Mouse (Mus musculus) myocyte (in vitro differentiated cells): Measurements from ENCODE around the gene Flvcr1. TPM values are rescaled to one million over a fixed set of nuclear protein-coding genes. Genes with fewer than 3 reads are reported as not detected.

Experiments used
- H3K27me3 ChIP-seq: one replicate; pipeline ENCODE4 v1.6.1; 2011; ENCODE audit not compliant: control insufficient read depth, insufficient read depth, insufficient read length
- H3K36me3 ChIP-seq: one replicate; pipeline ENCODE4 v1.6.1; 2011; ENCODE audit not compliant: control insufficient read depth, insufficient read depth
- H3K4me2 ChIP-seq: one replicate; pipeline ENCODE4 v1.6.1; 2011; ENCODE audit warnings: low read depth, control low read depth
- H3K4me3 ChIP-seq: one replicate; pipeline ENCODE4 v1.5.1; 2011; ENCODE audit warnings: mild to moderate bottlenecking, control low read depth, moderate library complexity
- H3K79me2 ChIP-seq: one replicate; pipeline ENCODE4 v1.6.1; 2011; ENCODE audit not compliant: control insufficient read depth, insufficient read depth
- H3ac ChIP-seq: one replicate; pipeline ENCODE4 v1.6.1; 2011; ENCODE audit not compliant: control insufficient read depth, insufficient read length
- CEBPB ChIP-seq: IDR thresholded peaks from 2 replicates; pipeline ENCODE4 v1.6.1; 2011; ENCODE audit warnings: mild to moderate bottlenecking, moderate library complexity; ENCODE audit not compliant: poor library complexity, insufficient read depth, severe bottlenecking
- E2F4 ChIP-seq: IDR thresholded peaks from one replicate; pipeline ENCODE4 v1.6.1; 2011; ENCODE audit warnings: mild to moderate bottlenecking, control low read depth, moderate library complexity; ENCODE audit not compliant: insufficient read depth
- MAX ChIP-seq: IDR thresholded peaks from one replicate; pipeline ENCODE4 v1.6.1; 2011; ENCODE audit warnings: low read depth, mild to moderate bottlenecking, control low read depth
- MYOD1 ChIP-seq, 3 experiments: IDR thresholded peaks; one replicate each; pipeline ENCODE4 v1.6.1; 2011; ENCODE audit warnings: control low read depth in 2 of 3, low read depth in 2 of 3, mild to moderate bottlenecking in 2 of 3, moderate library complexity in 1 of 3; ENCODE audit not compliant: insufficient read length in 2 of 3, control insufficient read depth in 1 of 3
- MYOG ChIP-seq, 3 experiments: IDR thresholded peaks; one replicate each; pipeline ENCODE4 v1.6.1; 2011; ENCODE audit warnings: control low read depth in 2 of 3, low read depth in 2 of 3, mild to moderate bottlenecking in 2 of 3; ENCODE audit not compliant: insufficient read length in 2 of 3, control insufficient read depth in 1 of 3, insufficient read depth in 1 of 3
- POLR2A ChIP-seq: IDR thresholded peaks from one replicate; pipeline ENCODE4 v1.6.1; 2011; ENCODE audit warnings: low read depth, mild to moderate bottlenecking, control low read depth, moderate library complexity; ENCODE audit not compliant: insufficient read length
- POLR2AphosphoS2 ChIP-seq: IDR thresholded peaks from one replicate; pipeline ENCODE4 v1.6.1; 2011; ENCODE audit warnings: low read depth, control low read depth; ENCODE audit not compliant: insufficient read length
- REST ChIP-seq: IDR thresholded peaks from one replicate; pipeline ENCODE4 v1.6.1; 2011; ENCODE audit warnings: mild to moderate bottlenecking, control low read depth, moderate library complexity; ENCODE audit not compliant: insufficient read depth, insufficient read length
- SRF ChIP-seq: IDR thresholded peaks from one replicate; pipeline ENCODE4 v1.6.1; 2011; ENCODE audit warnings: low read depth; ENCODE audit not compliant: control insufficient read depth, insufficient read length
- TCF12 ChIP-seq: IDR thresholded peaks from one replicate; pipeline ENCODE4 v1.6.1; 2011; ENCODE audit warnings: mild to moderate bottlenecking, control low read depth; ENCODE audit not compliant: poor library complexity, insufficient read depth, severe bottlenecking
- TCF3 ChIP-seq: IDR thresholded peaks from one replicate; pipeline ENCODE4 v1.6.1; 2011; ENCODE audit warnings: low read depth, control low read depth; ENCODE audit not compliant: insufficient read length
- USF1 ChIP-seq: IDR thresholded peaks from one replicate; pipeline ENCODE4 v1.6.1; 2011; ENCODE audit warnings: low read depth, mild to moderate bottlenecking, control low read depth, moderate library complexity
- polyA plus RNA-seq: library from polyadenylated mRNA; unstranded; fragments of >200 nt; fragmentation: generic; extraction: Trizol; gene quantifications from one replicate; pipeline ENCODE4 v1.2.1, GENCODE M21; 2012; ENCODE audit warnings: missing spikeins

Gene Flvcr1
- polyA plus RNA-seq, 1 experiment: 2.2 TPM

- TF ChIP-seq POLR2A (no peak), TCF3 (no peak), REST (no peak)
- H3K27me3 ChIP-seq: no peaks in the 10 kb centered on the region
- peaks cover 10% of the 10 kb centered on the region for H3K36me3 ChIP-seq
- peaks cover 22% of the 10 kb centered on the region for H3K79me2 ChIP-seq
- no peak overlapping the region for H3K4me2 ChIP-seq
- no peak overlapping the region for H3ac ChIP-seq
- H3K4me3 ChIP-seq: no peak overlapping the region
Measured at GRCm38 (mm10) chr1:191021016-191021415, 4.9 kb downstream of the Flvcr1 start.

- Histone ChIP-seq H3K36me3 (peaks cover 10% of the 10 kb centered on the region), H3K27me3 (no peaks in the 10 kb centered on the region), H3K4me2 (no peak overlapping the region), H3K4me3 (no peak overlapping the region), H3ac (no peak overlapping the region), H3K79me2 (peaks cover 20% of the 10 kb centered on the region)
- no peak for TF ChIP-seq CEBPB
- TF ChIP-seq TCF12: no peak
- no peak for TF ChIP-seq MYOG (IDR thresholded peaks at IDR 0.05; ENCODE audit: control insufficient read depth in 1 of 3, insufficient read depth in 1 of 3, insufficient read length in 2 of 3, low read depth in 2 of 3)
- no peak for TF ChIP-seq REST
- TF ChIP-seq MAX: no peak
- no peak for TF ChIP-seq USF1
- TF ChIP-seq MYOD1 (IDR thresholded peaks at IDR 0.05; ENCODE audit: control insufficient read depth in 1 of 3, insufficient read length in 2 of 3, low read depth in 2 of 3): no peak
- no peak for TF ChIP-seq POLR2AphosphoS2
- TF ChIP-seq SRF: no peak
- TF ChIP-seq POLR2A: no peak
- no peak for TF ChIP-seq E2F4
- no peak for TF ChIP-seq TCF3
Measured at GRCm38 (mm10) chr1:191020217-191020924, 5.6 kb downstream of the Flvcr1 start.

- no peak overlapping the region for H3K4me3 ChIP-seq
- H3K4me2 ChIP-seq: no peak overlapping the region
- no peaks in the 10 kb centered on the region for H3K27me3 ChIP-seq
- H3ac ChIP-seq: no peak overlapping the region
- TF ChIP-seq CEBPB: no peak
- TF ChIP-seq MYOD1 (IDR thresholded peaks at IDR 0.05; ENCODE audit: control insufficient read depth in 1 of 3, insufficient read length in 2 of 3, low read depth in 2 of 3): no peak
- no peak for TF ChIP-seq MYOG (IDR thresholded peaks at IDR 0.05; ENCODE audit: control insufficient read depth in 1 of 3, insufficient read depth in 1 of 3, insufficient read length in 2 of 3, low read depth in 2 of 3)
- TF ChIP-seq MAX: no peak
- no peak for TF ChIP-seq REST
- TF ChIP-seq POLR2AphosphoS2: no peak
- no peak for TF ChIP-seq POLR2A
- no peak for TF ChIP-seq E2F4
- TF ChIP-seq USF1: no peak
- peaks cover 15% of the 10 kb centered on the region for H3K79me2 ChIP-seq
- H3K36me3 ChIP-seq: peaks cover 10% of the 10 kb centered on the region
Measured at GRCm38 (mm10) chr1:191019803-191020202, 6.2 kb downstream of the Flvcr1 start.

- no peak for TF ChIP-seq POLR2AphosphoS2
- no peak for TF ChIP-seq E2F4
- H3K4me2 ChIP-seq: no peak overlapping the region
- peaks cover 19% of the 10 kb centered on the region for H3K36me3 ChIP-seq
- H3K79me2 ChIP-seq: no peaks in the 10 kb centered on the region
- H3K27me3 ChIP-seq: no peaks in the 10 kb centered on the region
- no peak overlapping the region for H3ac ChIP-seq
- no peak overlapping the region for H3K4me3 ChIP-seq
Measured at GRCm38 (mm10) chr1:191014271-191014670, 11.7 kb downstream of the Flvcr1 start.

- Histone ChIP-seq H3K36me3 (peaks cover 32% of the 10 kb centered on the region), H3K4me3 (no peak overlapping the region), H3K27me3 (no peaks in the 10 kb centered on the region), H3K79me2 (no peaks in the 10 kb centered on the region), H3K4me2 (no peak overlapping the region), H3ac (no peak overlapping the region)
- TF ChIP-seq POLR2AphosphoS2 (no peak), REST (no peak), MAX (no peak), MYOD1 (IDR thresholded peaks at IDR 0.05; ENCODE audit: control insufficient read depth in 1 of 3, insufficient read length in 2 of 3, low read depth in 2 of 3) (no peak), E2F4 (no peak), CEBPB (no peak), SRF (no peak), TCF3 (no peak)
Measured at GRCm38 (mm10) chr1:191008707-191009106, 17.3 kb downstream of the Flvcr1 start.
